Mouse (Mus musculus): ENCODE data around the gene Lingo2.

GRCm38 (mm10) chr4:36325603-36326002 is 625.9 kb downstream of the Lingo2 start:
- TF ChIP-seq HCFC1 (IDR thresholded peaks at IDR 0.05; ENCODE audit: borderline replicate concordance, insufficient read depth, low read length) (no peak), ZNF384 (IDR thresholded peaks at IDR 0.05; ENCODE audit: low read depth, low read length) (no peak)

Data from ES-E14 (cell line).